Mouse (Mus musculus) hindbrain, postnatal 0 days (tissue): Measurements from ENCODE around the gene Phf21a. TPM values are rescaled to one million over a fixed set of nuclear protein-coding genes. Genes with fewer than 3 reads are reported as not detected.

Experiments used
- ATAC-seq: fragments of 200-750 bp; cut with Nextera tagmentation; 2 replicates; pipeline ENCODE4 v1.8.0; 2017; ENCODE audit warnings: mild to moderate bottlenecking, moderate TSS enrichment, moderate library complexity
- DNase-seq: peaks from one replicate; pipeline ENCODE4 v3.0.0-alpha.2; 2015; ENCODE audit warnings: low spot score
- H3K27ac ChIP-seq: fragments of 300-500 bp; sonication (generic); 2 replicates; pipeline ENCODE4 v1.5.1; 2014; ENCODE audit warnings: mild to moderate bottlenecking
- H3K27me3 ChIP-seq: fragments of 300-500 bp; sonication (generic); 2 replicates; pipeline ENCODE4 v1.6.1; 2014; ENCODE audit warnings: low read length, mixed read lengths; ENCODE audit not compliant: insufficient read depth
- H3K36me3 ChIP-seq: fragments of 300-500 bp; sonication (generic); 2 replicates; pipeline ENCODE4 v1.6.1; 2014; ENCODE audit warnings: low read length, mixed read lengths; ENCODE audit not compliant: insufficient read depth
- H3K4me1 ChIP-seq: fragments of 300-500 bp; sonication (generic); 2 replicates; pipeline ENCODE4 v1.6.1; 2014; ENCODE audit warnings: antibody characterized with exemption, low read length, mixed read lengths; ENCODE audit not compliant: insufficient read depth
- H3K4me2 ChIP-seq: fragments of 300-500 bp; sonication (generic); 2 replicates; pipeline ENCODE4 v1.6.1; 2014; ENCODE audit warnings: low read depth, mild to moderate bottlenecking, low read length, moderate library complexity, mixed read lengths
- H3K4me3 ChIP-seq: fragments of 300-500 bp; sonication (generic); 2 replicates; pipeline ENCODE4 v1.5.1; 2014; ENCODE audit warnings: low read length
- H3K9ac ChIP-seq: fragments of 300-500 bp; sonication (generic); replicated peaks from 2 replicates; pipeline ENCODE4 v1.6.1; 2014; ENCODE audit warnings: mild to moderate bottlenecking, low read length, moderate library complexity, mixed read lengths
- H3K9me3 ChIP-seq: fragments of 300-500 bp; sonication (generic); 2 replicates; pipeline ENCODE4 v1.6.1; 2016; ENCODE audit warnings: low read length, mixed read lengths
- CTCF ChIP-seq: IDR thresholded peaks from 2 replicates; pipeline ENCODE4 v1.5.1; 2016; ENCODE audit warnings: antibody characterized with exemption, control low read depth, low read depth
- whole genome bisulfite sequencing: fragments of 180-500 bp; shearing (Covaris S2); extraction: QIAGEN DNeasy Blood & Tissue Kit; methylation state at CpG from one replicate; pipeline ENCODE4 v1.1.7; 2014; 5-methylcytosine and 5-hydroxymethylcytosine counted together
- polyA plus RNA-seq: library from polyadenylated mRNA; unstranded; fragments of >200 nt; fragmentation: Nextera tagmentation; extraction: Ambion mirVana; gene quantifications from 2 replicates; pipeline ENCODE4 v1.2.1, GENCODE M21; 2015
- total RNA-seq: library from RNA; depleted of rRNA; stranded (reverse); fragments of >200 nt; gene quantifications from 2 replicates; pipeline ENCODE4 v1.2.3, GENCODE M21; 2014; rRNA removed

The Phf21a gene
- total RNA-seq = 109 and 175 TPM in 2 replicates
- polyA plus RNA-seq = 26.4 and 26.6 TPM in 2 replicates

DNA sequence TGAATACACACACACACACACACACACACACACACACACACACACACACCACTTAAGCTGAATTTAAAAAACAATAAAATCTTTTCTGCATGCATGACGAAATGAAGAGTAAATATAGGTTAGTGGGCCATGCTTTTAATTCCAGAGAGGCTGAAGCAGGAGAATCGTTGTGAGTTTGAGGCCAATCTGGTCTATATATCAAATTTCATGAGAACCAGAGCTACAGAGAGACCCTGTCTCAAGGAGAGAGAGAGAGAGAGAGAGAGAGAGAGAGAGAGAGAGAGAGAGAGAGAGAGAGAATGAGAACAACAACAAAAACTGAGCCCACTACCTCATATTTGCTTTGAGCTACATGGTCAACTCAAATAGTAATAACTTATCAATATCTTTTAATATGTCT is at the start of gene Phf21a:
TSS of gene Phf21a (plus strand) at position 301 of the 400 bp plus-strand sequence.
- no peaks in the 10 kb centered on the region for H3K9me3 ChIP-seq
- no peak within 1 kb of the TSS for H3K27ac ChIP-seq
- ATAC-seq = no peak
- no peaks in the 10 kb centered on the region for H3K27me3 ChIP-seq
- H3K4me3 ChIP-seq = no peak within 1 kb of the TSS
- no peaks in the 10 kb centered on the region for H3K4me1 ChIP-seq
- WGBS = 78% methylated on average over 2 of the region's 2 CpGs
- H3K4me2 ChIP-seq = no peak within 1 kb of the TSS
- TF ChIP-seq CTCF = no peak
- DNase-seq = no peak
- no peak within 1 kb of the TSS for H3K9ac ChIP-seq
- H3K36me3 ChIP-seq = no peaks in the 10 kb centered on the region

DNA sequence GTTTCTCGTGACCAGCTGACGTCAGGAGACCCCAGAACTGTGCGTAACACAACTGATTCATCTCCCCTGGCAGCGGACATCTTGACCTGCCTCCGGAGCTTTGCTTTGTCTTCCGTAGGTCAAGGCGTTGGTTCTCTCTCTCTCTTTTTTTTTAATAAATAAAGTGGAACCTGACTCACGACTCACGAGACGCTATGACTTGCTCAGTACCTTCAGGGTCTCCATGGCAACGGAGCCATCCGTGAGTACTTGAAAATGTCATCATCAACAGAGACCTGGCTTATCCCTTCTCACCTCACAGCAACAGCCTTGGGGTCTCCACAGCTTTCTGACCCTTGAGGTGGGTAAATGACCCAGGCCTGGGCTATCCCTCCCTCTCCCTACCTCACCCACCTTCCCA is 49.6 kb upstream of the Phf21a start:
- H3K9me3 ChIP-seq = no peaks in the 10 kb centered on the region
- whole genome bisulfite sequencing = 67% methylated on average over 12 of the region's 12 CpGs
- no peaks in the 10 kb centered on the region for H3K36me3 ChIP-seq
- DNase-seq (peak; percentile 54), ATAC-seq (peak; percentile 58; the same call in 1 of the 2 replicates)
- no peak for TF ChIP-seq CTCF
- H3K4me2 ChIP-seq = no peak overlapping the region
- H3K27me3 ChIP-seq = no peaks in the 10 kb centered on the region
- H3K4me3 ChIP-seq = no peak overlapping the region
- no peaks in the 10 kb centered on the region for H3K4me1 ChIP-seq
- no peak overlapping the region for H3K27ac ChIP-seq
- no peak overlapping the region for H3K9ac ChIP-seq

DNA sequence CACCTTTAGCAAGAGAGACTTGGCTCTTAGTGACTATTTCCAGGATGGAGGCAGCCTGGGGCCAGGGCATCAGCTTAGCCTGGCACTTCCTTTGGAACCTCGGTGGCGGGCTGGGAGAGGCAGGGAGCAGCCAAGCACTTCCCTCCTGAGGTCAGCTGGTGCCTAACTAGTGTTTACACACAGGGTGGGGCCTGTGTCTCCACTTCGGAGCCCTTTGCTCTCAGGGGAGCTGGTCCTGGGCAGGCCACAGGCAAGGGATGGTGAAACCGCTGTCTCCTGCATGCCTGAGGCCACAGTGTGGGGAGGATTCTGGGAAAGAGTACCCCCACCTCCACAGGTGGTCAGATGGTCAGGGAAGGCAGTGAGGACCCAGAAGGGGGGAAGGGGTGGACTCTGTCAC is 45.3 kb upstream of the Phf21a start:
- 31% methylated on average over 4 of the region's 4 CpGs for WGBS
- DNase-seq = no peak
- H3K36me3 ChIP-seq = no peaks in the 10 kb centered on the region
- H3K4me2 ChIP-seq = no peak overlapping the region
- no peaks in the 10 kb centered on the region for H3K9me3 ChIP-seq
- TF ChIP-seq CTCF = no peak
- no peak overlapping the region for H3K9ac ChIP-seq
- H3K4me3 ChIP-seq = no peak overlapping the region
- ATAC-seq = no peak
- no peaks in the 10 kb centered on the region for H3K4me1 ChIP-seq
- no peaks in the 10 kb centered on the region for H3K27me3 ChIP-seq
- no peak overlapping the region for H3K27ac ChIP-seq

DNA sequence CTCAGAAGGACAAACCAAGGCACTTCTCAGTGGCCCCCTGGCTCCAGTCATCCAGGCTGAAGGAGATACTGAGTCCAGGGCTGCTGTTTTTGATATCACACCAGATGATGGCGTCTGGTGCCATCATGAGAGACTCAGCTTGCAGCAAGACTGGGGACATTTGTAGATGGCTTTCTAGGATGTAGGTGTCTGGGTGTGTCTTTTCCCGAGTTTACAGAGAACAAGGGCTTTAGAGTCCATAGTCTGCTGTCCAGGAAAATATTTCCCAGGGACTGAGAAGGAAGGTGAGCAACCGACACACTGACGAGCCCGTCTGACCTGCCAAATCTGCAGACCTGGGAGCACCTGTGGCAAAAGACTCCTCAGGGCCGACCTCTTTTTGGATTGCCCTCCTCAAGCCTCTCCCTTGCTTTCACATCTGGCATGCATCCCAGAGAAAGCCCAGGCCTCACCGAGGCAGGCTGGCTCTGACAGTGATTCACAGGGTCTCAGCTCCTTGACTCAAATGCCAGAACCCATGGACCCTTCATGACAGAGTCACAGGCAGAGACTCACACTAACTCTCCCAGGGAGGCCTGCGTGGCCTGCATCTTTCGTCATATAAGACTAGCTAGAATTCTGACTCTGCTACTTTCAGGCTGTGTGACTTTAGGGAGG is 44.8 kb upstream of the Phf21a start:
- Histone ChIP-seq H3K4me1 (no peaks in the 10 kb centered on the region), H3K9me3 (no peaks in the 10 kb centered on the region), H3K4me3 (no peak overlapping the region), H3K9ac (no peak overlapping the region), H3K4me2 (no peak overlapping the region), H3K27ac (no peak overlapping the region), H3K36me3 (no peaks in the 10 kb centered on the region), H3K27me3 (no peaks in the 10 kb centered on the region)
- ATAC-seq (no peak), DNase-seq (no peak)
- TF ChIP-seq CTCF = no peak
- WGBS = 75% methylated on average over 9 of the region's 9 CpGs

DNA sequence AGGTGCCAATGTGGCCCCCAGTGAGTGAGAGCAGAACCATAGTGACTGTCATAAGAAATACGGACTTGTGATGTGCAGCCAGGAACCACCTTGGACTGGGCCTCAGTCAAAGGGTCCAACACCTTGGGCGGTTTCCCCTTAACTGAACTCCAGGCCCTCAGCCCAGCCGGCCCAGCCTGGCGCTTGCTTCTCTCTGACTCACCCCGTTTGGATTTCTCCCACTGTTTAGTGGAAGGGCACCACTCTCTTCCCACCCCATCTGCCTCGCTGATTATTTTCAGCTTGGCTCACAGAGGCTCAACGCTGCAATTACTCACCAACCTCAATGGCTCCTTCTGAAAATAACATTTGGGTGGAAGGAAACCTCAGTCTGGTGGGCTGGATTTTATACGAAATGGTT is 40.7 kb upstream of the Phf21a start:
- Histone ChIP-seq H3K4me2 (no peak overlapping the region), H3K4me3 (no peak overlapping the region), H3K27me3 (no peaks in the 10 kb centered on the region), H3K9me3 (no peaks in the 10 kb centered on the region), H3K4me1 (no peaks in the 10 kb centered on the region), H3K36me3 (no peaks in the 10 kb centered on the region), H3K27ac (no peak overlapping the region), H3K9ac (no peak overlapping the region)
- ATAC-seq = no peak
- TF ChIP-seq CTCF = no peak
- 76% methylated on average over 8 of the region's 8 CpGs for WGBS
- DNase-seq = no peak

DNA sequence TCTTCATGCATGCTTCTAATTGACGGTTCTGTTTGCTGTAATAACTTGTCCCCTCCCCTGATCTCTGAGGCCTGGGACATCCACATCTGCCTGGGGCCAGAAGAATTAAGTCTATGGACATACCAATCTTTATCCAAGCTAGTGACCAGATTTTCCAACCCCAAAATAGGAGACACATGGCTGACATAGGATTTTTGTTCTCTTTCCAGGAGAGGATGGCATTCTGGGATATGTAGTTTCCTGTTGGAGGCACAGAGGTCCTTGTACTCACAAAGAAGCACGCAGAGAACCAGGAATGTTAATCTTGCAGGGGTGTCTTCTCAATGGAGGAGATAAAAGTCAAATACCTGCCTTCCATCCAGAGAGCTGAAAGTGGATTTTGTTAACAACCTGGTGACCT is 40.2 kb upstream of the Phf21a start:
- ATAC-seq (no peak), DNase-seq (peak; percentile 40)

DNA sequence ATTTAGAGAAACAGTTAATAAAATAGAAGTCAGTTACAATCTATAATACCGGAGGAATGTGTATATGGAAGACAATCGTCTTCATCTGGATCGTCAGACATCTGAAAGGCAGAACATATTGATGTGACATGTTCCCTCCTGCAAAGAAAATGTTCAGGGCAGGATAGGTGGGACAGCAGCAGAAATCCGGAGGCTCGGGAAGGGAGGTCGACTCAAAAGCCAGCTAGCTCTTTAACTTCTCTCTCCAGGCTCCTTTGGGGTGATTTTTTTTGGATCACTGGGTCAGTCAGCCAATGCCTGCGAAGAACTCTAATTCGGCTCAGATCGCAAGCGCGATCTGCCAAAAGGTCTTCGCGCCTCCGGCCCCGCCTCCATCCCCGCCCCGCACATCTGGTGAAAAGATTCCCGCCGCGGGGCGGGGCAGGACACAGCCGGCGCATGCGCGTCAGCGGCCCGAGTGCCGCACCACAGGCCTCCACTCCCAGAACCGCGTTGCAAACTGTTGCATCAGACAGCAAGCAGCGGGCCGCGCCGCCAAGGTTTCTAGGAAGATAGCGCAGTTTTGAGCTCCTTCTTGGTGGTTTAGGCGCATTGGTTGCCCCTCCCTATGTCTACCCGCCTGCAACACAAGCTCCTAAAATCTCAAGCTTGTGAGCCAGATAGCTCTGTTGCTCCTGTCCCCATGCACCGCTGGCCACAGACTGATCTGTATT is 37.7 kb upstream of the Phf21a start:
- Histone ChIP-seq H3K27me3 (no peaks in the 10 kb centered on the region), H3K9ac (peak overlapping the region; percentile 51), H3K4me1 (no peaks in the 10 kb centered on the region), H3K27ac (peak overlapping the region; percentile 74), H3K9me3 (no peaks in the 10 kb centered on the region), H3K36me3 (no peaks in the 10 kb centered on the region), H3K4me3 (peak overlapping the region; percentile 36), H3K4me2 (peak overlapping the region; percentile 80)
- ATAC-seq = peak; percentile 60
- peak; percentile 95 for DNase-seq
- no peak for TF ChIP-seq CTCF
- WGBS = 3% methylated on average over 37 of the region's 38 CpGs

More for the DNA sequence above, 40.2 kb upstream of the Phf21a start:
- Histone ChIP-seq H3K4me1 (no peaks in the 10 kb centered on the region), H3K36me3 (no peaks in the 10 kb centered on the region), H3K9ac (no peak overlapping the region), H3K4me3 (no peak overlapping the region), H3K4me2 (no peak overlapping the region), H3K27ac (no peak overlapping the region), H3K27me3 (no peaks in the 10 kb centered on the region), H3K9me3 (no peaks in the 10 kb centered on the region)
- TF ChIP-seq CTCF = no peak
- 50% methylated on average over 2 of the region's 2 CpGs for WGBS
